Mouse (Mus musculus) limb, embryonic 13.5 days (tissue): Measurements from ENCODE around the gene Cfap73. TPM values are rescaled to one million over a fixed set of nuclear protein-coding genes. Genes with fewer than 3 reads are reported as not detected.
A peak's percentile ranks its signal among the peaks of the same experiment; 100 is the strongest.

Experiments used
- ATAC-seq: fragments of 200-750 bp; cut with Nextera tagmentation; 2 replicates; pipeline ENCODE4 v1.8.0; 2017; ENCODE audit warnings: low read depth, moderate number of reproducible peaks, moderate TSS enrichment; ENCODE audit not compliant: low FRiP score
- H3K27ac ChIP-seq: fragments of 300-500 bp; sonication (generic); 2 replicates; pipeline ENCODE4 v1.5.1; 2015; ENCODE audit warnings: inconsistent platforms, mild to moderate bottlenecking, moderate library complexity
- H3K27me3 ChIP-seq: fragments of 300-500 bp; sonication (generic); 2 replicates; pipeline ENCODE4 v1.6.1; 2015; ENCODE audit warnings: mild to moderate bottlenecking, inconsistent platforms
- H3K36me3 ChIP-seq: fragments of 300-500 bp; sonication (generic); 2 replicates; pipeline ENCODE4 v1.6.1; 2015; ENCODE audit warnings: inconsistent platforms, mild to moderate bottlenecking, moderate library complexity
- H3K4me1 ChIP-seq: fragments of 300-500 bp; sonication (generic); 2 replicates; pipeline ENCODE4 v1.6.1; 2015; ENCODE audit warnings: inconsistent platforms
- H3K4me2 ChIP-seq: fragments of 300-500 bp; sonication (generic); replicated peaks from 2 replicates; pipeline ENCODE4 v1.6.1; 2015; ENCODE audit warnings: inconsistent platforms, mild to moderate bottlenecking, moderate library complexity
- H3K4me3 ChIP-seq: fragments of 300-500 bp; sonication (generic); 2 replicates; pipeline ENCODE4 v1.5.1; 2015; ENCODE audit warnings: moderate library complexity, mild to moderate bottlenecking, inconsistent platforms
- H3K9ac ChIP-seq: fragments of 300-500 bp; sonication (generic); 2 replicates; pipeline ENCODE4 v1.6.1; 2015; ENCODE audit warnings: mild to moderate bottlenecking, inconsistent platforms
- H3K9me3 ChIP-seq: fragments of 300-500 bp; sonication (generic); 2 replicates; pipeline ENCODE4 v1.6.1; 2016; ENCODE audit warnings: inconsistent platforms
- WGBS: fragments of 180-500 bp; shearing (Covaris S2); methylation state at CpG from one replicate; pipeline ENCODE4 v1.1.7; 2015; 5-methylcytosine and 5-hydroxymethylcytosine counted together
- polyA plus RNA-seq: library from polyadenylated mRNA; unstranded; fragments of >200 nt; fragmentation: Nextera tagmentation; extraction: Ambion mirVana; gene quantifications from 2 replicates; pipeline ENCODE4 v1.2.1, GENCODE M21; 2015

Gene Cfap73
- polyA plus RNA-seq: not detected in 2 replicates

DNA sequence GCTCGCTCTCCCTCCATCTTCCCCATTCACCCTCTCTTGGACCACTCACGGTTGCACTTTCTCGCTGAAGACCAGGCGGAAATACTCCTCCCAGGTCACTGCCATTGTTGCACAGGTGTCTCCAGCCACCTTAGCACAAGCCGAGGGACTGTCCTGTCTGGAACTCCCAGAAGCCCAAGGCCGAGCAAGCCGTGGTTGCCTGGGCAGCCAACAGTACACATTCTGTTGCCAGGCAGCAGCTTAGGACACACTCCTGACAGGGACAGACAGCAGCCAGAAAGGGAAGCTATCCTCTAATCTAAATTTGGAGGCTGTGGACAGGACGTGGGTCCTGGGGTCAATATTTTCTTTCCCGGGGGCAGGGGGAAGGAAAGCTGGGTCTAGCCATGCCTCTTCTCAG, at the start of gene Cfap73:
Gene Cfap73 (minus strand): TSS at position 105 of the 400 bp plus-strand sequence.
- Histone ChIP-seq H3K27ac (no peak within 1 kb of the TSS), H3K27me3 (peaks cover 43% of the 10 kb centered on the region), H3K4me2 (no peak within 1 kb of the TSS), H3K4me1 (peaks cover 4% of the 10 kb centered on the region; the same call in 1 of the 2 replicates), H3K36me3 (no peaks in the 10 kb centered on the region), H3K9ac (no peak within 1 kb of the TSS), H3K9me3 (peaks cover 6% of the 10 kb centered on the region; the same call in 1 of the 2 replicates), H3K4me3 (no peak within 1 kb of the TSS)
- WGBS: 64% methylated on average over 9 of the region's 9 CpGs
- ATAC-seq: no peak

DNA sequence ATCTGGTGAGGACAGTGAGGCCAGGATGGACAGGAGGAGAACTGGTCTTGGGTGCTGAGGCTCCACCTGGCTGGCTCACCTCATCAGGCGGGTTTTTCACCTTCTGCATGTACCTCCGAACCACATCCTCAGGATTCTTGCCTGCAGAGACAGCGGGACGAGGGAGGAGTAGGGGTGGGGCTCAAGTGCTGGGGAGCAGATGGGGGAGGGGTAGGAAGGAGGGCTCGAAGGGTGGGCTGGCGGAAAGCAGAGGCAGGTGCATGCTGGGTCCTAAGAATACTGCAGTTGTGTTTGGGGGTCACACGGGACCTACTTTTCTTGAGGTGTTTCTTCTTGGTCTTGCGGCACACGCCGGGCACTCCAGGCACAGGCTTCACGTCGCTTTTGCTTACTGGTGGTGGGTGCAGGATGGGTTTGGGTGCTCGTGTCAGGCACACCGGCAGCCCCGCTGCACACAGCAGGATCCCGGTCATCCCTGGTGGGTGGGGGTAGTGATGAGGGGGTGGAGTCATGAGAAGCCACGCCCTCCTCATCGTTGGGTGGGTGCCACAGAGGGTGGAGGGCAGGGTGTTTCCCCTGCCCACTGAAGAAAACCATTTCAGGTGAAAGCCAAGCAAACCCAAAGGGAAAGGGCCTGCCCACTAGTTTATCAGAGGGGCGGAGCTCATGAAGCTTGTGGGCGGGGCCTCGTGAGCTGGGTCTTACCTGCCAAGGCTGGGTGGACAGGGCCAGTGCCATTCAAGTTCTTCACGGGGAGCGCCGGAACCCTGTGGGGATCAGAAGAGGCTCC, 49.1 kb upstream of the Cfap73 start:
- Histone ChIP-seq H3K9ac (no peak overlapping the region), H3K9me3 (no peaks in the 10 kb centered on the region), H3K27me3 (peaks cover 57% of the 10 kb centered on the region), H3K4me1 (peaks cover 27% of the 10 kb centered on the region), H3K4me2 (peak overlapping the region; percentile 21), H3K4me3 (no peak overlapping the region), H3K36me3 (no peaks in the 10 kb centered on the region; the same call in 1 of the 2 replicates), H3K27ac (no peak overlapping the region)
- no peak for ATAC-seq
- 12% methylated on average over 24 of the region's 24 CpGs for WGBS

DNA sequence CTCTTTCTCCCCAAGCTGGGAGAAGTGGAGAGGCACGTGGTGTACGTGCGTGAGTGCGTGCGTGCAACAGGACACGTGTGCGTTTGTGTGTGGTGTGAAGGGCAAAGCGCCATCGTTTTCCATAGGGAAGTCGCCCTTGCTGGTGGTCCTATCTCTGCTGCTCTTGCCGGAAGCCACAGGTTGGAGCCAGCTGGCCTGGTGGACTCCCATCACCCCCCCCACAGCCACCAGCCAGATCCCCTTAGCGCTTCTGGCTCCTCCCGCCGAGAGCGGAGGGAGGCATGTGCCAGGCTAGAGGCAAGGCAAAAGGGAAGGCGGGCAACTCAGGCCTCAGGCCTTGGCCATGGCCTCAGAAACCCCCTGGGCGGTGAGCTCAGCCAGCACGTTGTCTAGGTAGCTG, 46.9 kb upstream of the Cfap73 start:
- peaks cover 53% of the 10 kb centered on the region for H3K27me3 ChIP-seq
- 82% methylated on average over 18 of the region's 18 CpGs for WGBS
- no peaks in the 10 kb centered on the region; the same call in 1 of the 2 replicates for H3K36me3 ChIP-seq
- no peak for ATAC-seq
- H3K4me2 ChIP-seq: peak overlapping the region; percentile 55; the same call in 1 of the 2 replicates
- no peak overlapping the region for H3K9ac ChIP-seq
- no peak overlapping the region for H3K4me3 ChIP-seq
- no peak overlapping the region for H3K27ac ChIP-seq
- H3K9me3 ChIP-seq: no peaks in the 10 kb centered on the region; the same call in 1 of the 2 replicates
- peaks cover 27% of the 10 kb centered on the region for H3K4me1 ChIP-seq

DNA sequence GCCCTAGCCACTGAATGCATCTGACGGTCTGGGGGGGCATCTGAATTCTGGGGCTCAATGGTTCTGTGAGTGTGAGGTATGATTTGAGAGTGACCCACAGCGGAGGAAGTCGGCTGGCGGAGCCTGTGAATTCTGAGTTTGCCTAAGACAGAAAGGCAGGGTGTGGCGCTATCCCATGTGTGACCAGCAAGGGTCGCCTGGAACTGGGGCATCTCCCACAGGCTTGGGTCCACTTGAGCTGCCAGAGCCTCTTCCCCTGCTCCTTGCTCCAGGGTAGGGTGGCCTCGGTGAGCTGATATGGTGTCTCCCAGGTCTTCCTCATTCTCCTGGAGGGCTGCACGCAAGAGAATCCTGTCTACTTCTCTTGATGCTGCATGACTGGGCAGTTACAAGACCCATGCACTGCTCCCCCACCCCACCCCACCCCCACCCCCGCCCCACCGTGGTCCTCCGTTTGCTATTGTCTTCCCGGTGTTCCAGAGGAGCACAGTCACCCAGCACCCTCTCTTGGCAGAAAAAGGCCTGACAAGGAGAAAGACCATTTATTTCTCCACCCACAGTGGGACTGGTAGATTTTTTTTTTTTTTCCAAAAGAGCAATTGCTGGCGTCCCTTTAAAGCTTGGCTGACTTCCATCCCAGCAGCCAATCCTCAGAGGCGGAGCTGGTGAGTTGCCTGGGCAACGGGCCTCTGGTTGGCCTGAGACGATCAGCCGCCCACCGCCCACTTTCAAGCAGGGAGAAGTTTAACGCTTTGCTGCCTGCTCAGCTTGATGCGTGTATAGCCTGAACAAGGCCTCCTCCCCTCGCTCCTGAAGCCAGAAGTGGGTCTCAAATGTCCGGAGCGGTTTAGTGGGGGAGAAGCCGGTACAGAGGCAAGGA, 45.9 kb upstream of the Cfap73 start:
- peak overlapping the region; percentile 40 for H3K4me3 ChIP-seq
- ATAC-seq: peak; percentile 91
- H3K4me1 ChIP-seq: peaks cover 27% of the 10 kb centered on the region
- H3K36me3 ChIP-seq: no peaks in the 10 kb centered on the region; the same call in 1 of the 2 replicates
- H3K4me2 ChIP-seq: peak overlapping the region; percentile 64
- no peak overlapping the region; the same call in 1 of the 2 replicates for H3K27ac ChIP-seq
- H3K9ac ChIP-seq: peak overlapping the region; percentile 31; the same call in 1 of the 2 replicates
- no peaks in the 10 kb centered on the region; the same call in 1 of the 2 replicates for H3K9me3 ChIP-seq
- H3K27me3 ChIP-seq: peaks cover 44% of the 10 kb centered on the region
- 2% methylated on average over 24 of the region's 24 CpGs for WGBS

DNA sequence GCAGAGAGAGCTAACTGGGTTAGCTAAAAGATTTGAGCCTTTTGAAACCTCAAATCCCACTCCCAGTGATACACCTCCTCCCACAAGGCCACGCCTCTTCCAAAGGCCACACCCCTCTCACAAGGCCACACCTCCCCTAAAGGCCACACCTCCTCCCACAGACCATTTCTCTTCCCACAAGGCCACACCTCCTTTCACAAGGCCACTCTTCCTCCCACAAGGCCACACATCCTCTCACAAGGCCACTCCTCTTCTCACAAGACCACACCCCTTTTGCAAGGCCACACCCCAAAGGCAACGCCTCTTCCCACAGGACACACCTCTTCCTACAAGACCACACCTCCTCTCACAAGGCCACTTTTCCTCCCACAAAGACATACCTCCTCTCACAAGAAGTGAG, 43.5 kb upstream of the Cfap73 start:
- no peak overlapping the region for H3K4me2 ChIP-seq
- no peaks in the 10 kb centered on the region; the same call in 1 of the 2 replicates for H3K9me3 ChIP-seq
- peaks cover 24% of the 10 kb centered on the region for H3K4me1 ChIP-seq
- H3K27ac ChIP-seq: no peak overlapping the region
- no peaks in the 10 kb centered on the region; the same call in 1 of the 2 replicates for H3K36me3 ChIP-seq
- H3K27me3 ChIP-seq: peaks cover 20% of the 10 kb centered on the region
- H3K4me3 ChIP-seq: no peak overlapping the region
- no peak overlapping the region for H3K9ac ChIP-seq
- no peak for ATAC-seq
- 28% methylated on average over 2 of the region's 2 CpGs for WGBS

DNA sequence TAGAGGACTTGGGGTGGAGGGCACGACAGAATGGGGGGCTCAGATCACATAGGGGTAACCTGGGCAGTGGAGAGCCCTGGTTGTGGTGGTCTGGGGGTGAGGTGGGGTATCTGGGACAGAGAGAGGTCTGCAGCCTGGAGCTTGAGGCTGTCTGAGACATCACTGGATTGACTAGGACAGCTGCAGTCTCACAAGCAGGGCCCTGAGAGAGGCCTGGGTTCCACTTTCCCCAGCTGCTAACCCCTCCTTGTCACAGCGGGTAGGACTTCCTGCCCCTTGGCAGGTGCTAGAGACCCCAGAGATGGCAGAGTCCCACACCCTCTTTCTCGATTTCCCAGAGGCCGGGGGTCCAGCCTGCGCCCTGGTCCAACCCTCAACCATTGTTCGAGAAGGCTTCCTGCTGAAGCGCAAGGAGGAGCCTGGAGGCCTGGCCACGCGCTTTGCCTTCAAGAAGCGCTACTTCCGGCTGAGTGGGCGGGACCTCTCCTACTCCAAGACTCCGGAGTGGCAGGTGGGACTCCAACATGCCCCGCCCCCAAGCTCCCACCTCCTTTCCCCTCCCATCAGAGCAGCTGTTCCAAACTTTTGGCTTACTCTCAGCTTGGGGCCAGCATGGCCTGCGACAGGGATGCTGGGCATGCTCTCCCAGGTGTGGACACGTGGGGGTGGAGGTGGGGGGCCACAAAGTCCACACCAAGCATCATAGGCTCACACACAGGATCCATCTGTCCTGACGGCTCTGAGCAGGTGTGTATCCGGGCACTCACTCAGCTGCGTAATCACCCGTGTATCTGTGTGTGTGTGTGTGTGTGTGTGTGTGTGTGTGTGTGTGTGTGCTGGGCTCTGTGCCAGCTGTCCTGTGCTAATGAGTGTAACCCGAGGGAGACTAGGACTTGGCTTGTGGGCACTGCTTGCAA, 40.5 kb upstream of the Cfap73 start:
- Histone ChIP-seq H3K4me2 (peak overlapping the region; percentile 14; the same call in 1 of the 2 replicates), H3K27me3 (0 out of 2 replicates have a peak, but pooled peaks cover 2% of the 10 kb centered on the region), H3K36me3 (no peaks in the 10 kb centered on the region), H3K27ac (no peak overlapping the region), H3K4me1 (peaks cover 7% of the 10 kb centered on the region; the same call in 1 of the 2 replicates), H3K9me3 (no peaks in the 10 kb centered on the region; the same call in 1 of the 2 replicates), H3K9ac (no peak overlapping the region), H3K4me3 (no peak overlapping the region)
- 32% methylated on average over 21 of the region's 21 CpGs for WGBS
- ATAC-seq: peak; percentile 76

DNA sequence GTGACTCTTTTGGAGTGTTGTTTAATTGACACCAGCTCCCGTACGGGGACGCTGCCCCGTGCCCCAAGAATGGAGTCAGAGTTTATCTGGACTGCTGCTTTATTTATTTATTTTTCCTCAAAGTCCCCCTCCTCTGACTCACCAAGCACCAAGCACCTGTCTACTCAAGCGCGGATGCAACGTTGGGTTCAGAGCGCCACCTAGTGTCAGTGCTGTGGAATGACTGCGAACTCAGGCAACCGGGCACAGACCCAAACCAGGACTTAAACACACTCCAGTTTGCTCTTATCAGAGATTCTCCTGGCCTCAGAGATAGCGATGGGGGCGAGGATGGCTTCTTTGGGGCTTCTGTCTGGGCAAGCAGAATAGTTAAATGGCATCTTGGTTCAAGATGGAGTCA, 39.6 kb upstream of the Cfap73 start:
- Histone ChIP-seq H3K4me1 (peaks cover 4% of the 10 kb centered on the region; the same call in 1 of the 2 replicates), H3K4me2 (no peak overlapping the region), H3K27me3 (no peaks in the 10 kb centered on the region), H3K9ac (no peak overlapping the region), H3K27ac (no peak overlapping the region), H3K9me3 (no peaks in the 10 kb centered on the region; the same call in 1 of the 2 replicates), H3K4me3 (no peak overlapping the region), H3K36me3 (no peaks in the 10 kb centered on the region)
- ATAC-seq: no peak
- WGBS: 8% methylated on average over 12 of the region's 12 CpGs

DNA sequence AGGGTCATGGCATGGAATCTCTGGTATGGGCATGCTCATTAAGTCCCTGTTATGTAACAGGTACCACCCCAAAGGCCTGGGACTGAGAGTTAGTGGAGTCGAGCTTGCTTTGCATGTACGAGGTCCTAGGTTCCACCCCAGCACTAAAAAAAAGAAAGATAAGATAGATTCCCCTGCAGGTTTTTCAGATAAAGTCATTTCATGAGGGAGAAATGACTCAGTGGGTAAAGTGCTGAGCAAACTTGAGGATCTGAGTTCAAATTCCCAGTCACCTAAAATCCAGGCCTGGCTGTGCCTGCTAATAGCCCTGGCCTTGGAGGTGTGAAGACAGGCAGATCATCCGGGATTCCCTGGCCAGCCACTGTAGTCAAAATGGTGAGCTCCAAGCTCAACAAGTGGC, 37.8 kb upstream of the Cfap73 start:
- Histone ChIP-seq H3K27ac (no peak overlapping the region), H3K9me3 (no peaks in the 10 kb centered on the region; the same call in 1 of the 2 replicates), H3K9ac (no peak overlapping the region), H3K27me3 (peaks cover 11% of the 10 kb centered on the region), H3K4me1 (peaks cover 4% of the 10 kb centered on the region; the same call in 1 of the 2 replicates), H3K4me3 (no peak overlapping the region), H3K4me2 (no peak overlapping the region), H3K36me3 (no peaks in the 10 kb centered on the region)
- no peak for ATAC-seq
- WGBS: 76% methylated on average over 3 of the region's 3 CpGs

DNA sequence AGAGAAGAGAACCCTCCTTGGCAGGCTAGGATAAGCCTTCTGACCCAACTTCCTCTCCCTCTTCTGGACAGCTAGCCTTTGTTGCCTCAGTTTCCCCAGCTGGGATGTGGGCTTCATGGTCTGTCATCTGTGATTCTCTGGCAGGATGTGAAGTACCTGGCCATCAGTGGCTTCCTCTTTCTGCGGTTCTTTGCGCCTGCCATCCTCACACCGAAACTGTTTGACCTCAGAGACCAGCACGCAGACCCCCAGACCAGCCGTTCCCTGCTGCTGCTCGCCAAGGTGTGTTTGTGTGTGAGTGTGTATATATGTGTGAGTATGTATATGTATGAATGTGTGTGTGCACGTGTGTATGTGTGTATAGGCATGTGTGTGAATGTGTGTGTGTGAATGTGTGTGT, 36.1 kb upstream of the Cfap73 start:
- no peaks in the 10 kb centered on the region for H3K9me3 ChIP-seq
- peaks cover 4% of the 10 kb centered on the region; the same call in 1 of the 2 replicates for H3K4me1 ChIP-seq
- H3K9ac ChIP-seq: no peak overlapping the region
- peaks cover 22% of the 10 kb centered on the region for H3K27me3 ChIP-seq
- no peak overlapping the region for H3K4me2 ChIP-seq
- no peak overlapping the region for H3K4me3 ChIP-seq
- H3K36me3 ChIP-seq: no peaks in the 10 kb centered on the region
- H3K27ac ChIP-seq: no peak overlapping the region
- no peak for ATAC-seq
- 83% methylated on average over 7 of the region's 7 CpGs for WGBS

DNA sequence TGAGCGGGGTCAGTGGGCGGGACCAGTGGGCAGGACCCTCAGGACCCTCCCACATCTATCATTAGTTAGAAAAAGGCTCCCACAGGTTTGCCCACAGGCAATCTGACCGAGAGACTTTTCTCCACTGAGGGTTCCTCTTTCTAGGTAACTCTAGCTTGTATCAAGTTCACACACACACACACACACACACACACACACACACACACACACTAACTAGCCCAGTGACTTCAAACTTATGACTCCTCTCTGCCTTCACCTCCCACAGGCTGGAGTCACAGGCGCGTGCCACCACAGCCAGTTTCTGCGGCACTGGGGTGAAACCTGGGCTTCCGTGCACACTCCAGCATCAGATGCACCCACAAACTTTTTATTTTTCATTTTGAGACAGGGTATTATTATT, 34.7 kb upstream of the Cfap73 start:
- no peaks in the 10 kb centered on the region for H3K4me1 ChIP-seq
- H3K4me2 ChIP-seq: no peak overlapping the region
- H3K36me3 ChIP-seq: no peaks in the 10 kb centered on the region
- peaks cover 22% of the 10 kb centered on the region for H3K27me3 ChIP-seq
- H3K9ac ChIP-seq: no peak overlapping the region
- H3K4me3 ChIP-seq: no peak overlapping the region
- ATAC-seq: no peak
- no peak overlapping the region for H3K27ac ChIP-seq
- no peaks in the 10 kb centered on the region for H3K9me3 ChIP-seq
- WGBS: 75% methylated on average over 7 of the region's 7 CpGs

DNA sequence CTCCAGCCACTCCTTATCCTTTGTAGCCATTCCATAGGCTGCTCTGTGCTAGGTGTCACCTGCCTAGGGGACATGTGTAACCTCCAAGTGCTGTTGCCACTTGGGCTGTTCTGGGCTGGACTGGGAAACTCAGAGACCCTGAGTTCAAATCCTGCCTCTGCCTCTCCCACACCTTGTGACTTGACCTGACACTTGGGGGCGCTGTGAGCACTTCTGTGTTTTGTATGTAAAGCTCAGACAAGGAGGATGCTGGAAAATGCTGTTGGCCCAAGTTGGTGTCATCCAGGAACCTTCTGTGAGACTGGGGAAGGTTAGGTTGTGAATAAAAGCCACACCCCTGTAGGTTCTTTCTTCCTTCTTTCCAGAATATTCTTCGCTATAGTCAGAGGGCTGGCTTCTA, 30.9 kb upstream of the Cfap73 start:
- H3K27me3 ChIP-seq: peaks cover 29% of the 10 kb centered on the region
- no peaks in the 10 kb centered on the region for H3K4me1 ChIP-seq
- no peaks in the 10 kb centered on the region for H3K9me3 ChIP-seq
- H3K36me3 ChIP-seq: no peaks in the 10 kb centered on the region
- no peak overlapping the region for H3K9ac ChIP-seq
- no peak overlapping the region for H3K27ac ChIP-seq
- H3K4me2 ChIP-seq: no peak overlapping the region
- no peak for ATAC-seq
- no peak overlapping the region for H3K4me3 ChIP-seq
- WGBS: 58% methylated on average over 2 of the region's 2 CpGs
